Mouse (Mus musculus): Measurements from ENCODE around the gene Slc6a1. TPM values are rescaled to one million over a fixed set of nuclear protein-coding genes. Genes with fewer than 3 reads are reported as not detected.

The Slc6a1 gene
- polyA plus RNA-seq, 1 experiment from 2014 or later: not detected

DNA sequence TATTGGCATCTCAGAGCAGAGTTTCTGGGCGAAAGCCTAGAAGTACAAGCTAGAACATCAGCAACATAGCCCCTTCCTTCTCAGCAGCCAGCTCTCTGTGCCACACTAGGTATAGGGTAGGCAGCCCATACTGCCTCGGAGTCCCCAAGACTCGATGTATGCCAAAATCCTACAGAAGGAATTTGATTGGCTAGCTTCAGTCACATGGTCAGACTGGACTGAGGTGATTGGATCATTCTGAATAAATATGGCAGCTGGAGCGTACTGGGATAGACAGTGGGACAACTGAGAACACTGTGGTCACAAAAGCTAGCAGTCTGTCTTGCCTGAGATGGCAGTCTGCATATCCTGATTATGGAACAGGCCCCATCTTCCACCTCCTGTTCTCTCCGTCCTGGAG lies 17.3 kb downstream of the Slc6a1 start:
- H3K4me1 ChIP-seq (ENCODE audit: control insufficient read depth, insufficient read depth, low read length): peaks cover 5% of the 10 kb centered on the region; the same call in 1 of the 2 replicates
- ATAC-seq: no peak
- 89% methylated on average over 5 of the region's 5 CpGs for WGBS

DNA sequence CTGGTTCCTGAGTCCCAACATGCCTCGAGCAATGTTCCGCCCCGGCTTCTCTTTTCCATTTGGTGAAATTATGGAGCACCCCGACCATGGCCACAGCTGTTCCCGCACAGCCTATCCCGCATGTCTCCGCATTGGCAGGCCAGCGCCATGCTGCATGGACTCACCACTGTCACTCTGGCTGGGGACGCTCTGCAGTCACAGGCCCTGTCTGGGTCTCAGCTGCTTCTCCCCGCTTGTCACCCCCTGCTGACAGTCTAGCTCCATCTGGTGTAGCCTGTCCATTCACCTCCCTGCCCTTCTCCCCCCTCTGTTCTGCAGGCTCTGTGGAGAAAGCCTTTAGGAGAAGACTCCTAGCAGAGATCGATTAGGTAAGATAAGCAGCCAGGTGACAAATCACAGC lies 18.3 kb downstream of the Slc6a1 start:
- Histone ChIP-seq H3K9me3 (ENCODE audit: control insufficient read depth, low read length) (no peaks in the 10 kb centered on the region), H3K4me2 (ENCODE audit: low read depth, low read length) (no peak overlapping the region), H3K27ac (ENCODE audit: low read length) (no peak overlapping the region), H3K4me1 (ENCODE audit: control insufficient read depth, insufficient read depth, low read length) (peaks cover 5% of the 10 kb centered on the region; the same call in 1 of the 2 replicates), H3K36me3 (ENCODE audit: control insufficient read depth, insufficient read depth, low read length) (no peaks in the 10 kb centered on the region), H3K4me3 (ENCODE audit: low read length) (no peak overlapping the region), H3K27me3 (replicated peaks; ENCODE audit: control insufficient read depth, insufficient read depth, low read length) (no peaks in the 10 kb centered on the region), H3K9ac (ENCODE audit: low read depth, low read length) (no peak overlapping the region)
- no peak for ATAC-seq
- 82% methylated on average over 11 of the region's 11 CpGs for WGBS

More for the DNA sequence above, 17.3 kb downstream of the Slc6a1 start:
- H3K36me3 ChIP-seq (ENCODE audit: control insufficient read depth, insufficient read depth, low read length): no peaks in the 10 kb centered on the region
- H3K27me3 ChIP-seq (replicated peaks; ENCODE audit: control insufficient read depth, insufficient read depth, low read length): no peaks in the 10 kb centered on the region
- H3K9me3 ChIP-seq (ENCODE audit: control insufficient read depth, low read length): no peaks in the 10 kb centered on the region
- no peak overlapping the region for H3K9ac ChIP-seq (ENCODE audit: low read depth, low read length)
- no peak overlapping the region for H3K4me2 ChIP-seq (ENCODE audit: low read depth, low read length)
- no peak overlapping the region for H3K4me3 ChIP-seq (ENCODE audit: low read length)
- H3K27ac ChIP-seq (ENCODE audit: low read length): no peak overlapping the region

- Histone ChIP-seq H3K4me1 (ENCODE audit: control insufficient read depth, insufficient read depth, low read length) (no peaks in the 10 kb centered on the region), H3K27ac (ENCODE audit: low read length) (no peak overlapping the region), H3K9me3 (ENCODE audit: control insufficient read depth, low read length) (no peaks in the 10 kb centered on the region), H3K4me2 (ENCODE audit: low read depth, low read length) (no peak overlapping the region), H3K27me3 (replicated peaks; ENCODE audit: control insufficient read depth, insufficient read depth, low read length) (no peaks in the 10 kb centered on the region), H3K9ac (ENCODE audit: low read depth, low read length) (no peak overlapping the region), H3K4me3 (ENCODE audit: low read length) (no peak overlapping the region), H3K36me3 (ENCODE audit: control insufficient read depth, insufficient read depth, low read length) (no peaks in the 10 kb centered on the region)
- WGBS: 78% methylated on average over 6 of the region's 6 CpGs
- no peak for ATAC-seq
Measured at GRCm38 (mm10) chr6:114304668-114305067, 22.2 kb downstream of the Slc6a1 start.

GRCm38 (mm10) chr6:114320511-114320910 lies 38.1 kb downstream of the Slc6a1 start:
- Histone ChIP-seq H3K9me3 (ENCODE audit: control insufficient read depth, low read length) (no peaks in the 10 kb centered on the region), H3K27ac (ENCODE audit: low read length) (no peak overlapping the region), H3K36me3 (ENCODE audit: control insufficient read depth, insufficient read depth, low read length) (no peaks in the 10 kb centered on the region), H3K27me3 (replicated peaks; ENCODE audit: control insufficient read depth, insufficient read depth, low read length) (no peaks in the 10 kb centered on the region), H3K4me3 (ENCODE audit: low read length) (no peak overlapping the region), H3K4me1 (ENCODE audit: control insufficient read depth, insufficient read depth, low read length) (no peaks in the 10 kb centered on the region), H3K4me2 (ENCODE audit: low read depth, low read length) (no peak overlapping the region), H3K9ac (ENCODE audit: low read depth, low read length) (no peak overlapping the region)
- ATAC-seq: no peak
- WGBS: 73% methylated on average over 5 of the region's 5 CpGs

GRCm38 (mm10) chr6:114321146-114321545 lies 38.7 kb downstream of the Slc6a1 start:
- Histone ChIP-seq H3K27ac (ENCODE audit: low read length) (no peak overlapping the region), H3K36me3 (ENCODE audit: control insufficient read depth, insufficient read depth, low read length) (no peaks in the 10 kb centered on the region), H3K4me1 (ENCODE audit: control insufficient read depth, insufficient read depth, low read length) (no peaks in the 10 kb centered on the region), H3K4me3 (ENCODE audit: low read length) (no peak overlapping the region), H3K27me3 (replicated peaks; ENCODE audit: control insufficient read depth, insufficient read depth, low read length) (no peaks in the 10 kb centered on the region), H3K9me3 (ENCODE audit: control insufficient read depth, low read length) (no peaks in the 10 kb centered on the region), H3K9ac (ENCODE audit: low read depth, low read length) (no peak overlapping the region), H3K4me2 (ENCODE audit: low read depth, low read length) (no peak overlapping the region)
- no peak for ATAC-seq
- 94% methylated on average over 3 of the region's 3 CpGs for WGBS

- Histone ChIP-seq H3K36me3 (ENCODE audit: control insufficient read depth, insufficient read depth, low read length) (no peaks in the 10 kb centered on the region), H3K4me3 (ENCODE audit: low read length) (no peak overlapping the region), H3K9ac (ENCODE audit: low read depth, low read length) (no peak overlapping the region), H3K4me2 (ENCODE audit: low read depth, low read length) (no peak overlapping the region), H3K27me3 (replicated peaks; ENCODE audit: control insufficient read depth, insufficient read depth, low read length) (no peaks in the 10 kb centered on the region), H3K9me3 (ENCODE audit: control insufficient read depth, low read length) (no peaks in the 10 kb centered on the region), H3K27ac (ENCODE audit: low read length) (no peak overlapping the region), H3K4me1 (ENCODE audit: control insufficient read depth, insufficient read depth, low read length) (no peaks in the 10 kb centered on the region)
- no peak for ATAC-seq
- 80% methylated on average over 3 of the region's 3 CpGs for WGBS
Measured at GRCm38 (mm10) chr6:114322914-114323313, 40.5 kb downstream of the Slc6a1 start.

GRCm38 (mm10) chr6:114324808-114325207 lies 42.4 kb downstream of the Slc6a1 start:
- no peak for ATAC-seq
- 90% methylated on average over 5 of the region's 5 CpGs for WGBS
- Histone ChIP-seq H3K4me3 (ENCODE audit: low read length) (no peak overlapping the region), H3K27ac (ENCODE audit: low read length) (no peak overlapping the region), H3K9me3 (ENCODE audit: control insufficient read depth, low read length) (no peaks in the 10 kb centered on the region), H3K36me3 (ENCODE audit: control insufficient read depth, insufficient read depth, low read length) (no peaks in the 10 kb centered on the region), H3K9ac (ENCODE audit: low read depth, low read length) (no peak overlapping the region), H3K27me3 (replicated peaks; ENCODE audit: control insufficient read depth, insufficient read depth, low read length) (no peaks in the 10 kb centered on the region), H3K4me1 (ENCODE audit: control insufficient read depth, insufficient read depth, low read length) (no peaks in the 10 kb centered on the region), H3K4me2 (ENCODE audit: low read depth, low read length) (no peak overlapping the region)

DNA sequence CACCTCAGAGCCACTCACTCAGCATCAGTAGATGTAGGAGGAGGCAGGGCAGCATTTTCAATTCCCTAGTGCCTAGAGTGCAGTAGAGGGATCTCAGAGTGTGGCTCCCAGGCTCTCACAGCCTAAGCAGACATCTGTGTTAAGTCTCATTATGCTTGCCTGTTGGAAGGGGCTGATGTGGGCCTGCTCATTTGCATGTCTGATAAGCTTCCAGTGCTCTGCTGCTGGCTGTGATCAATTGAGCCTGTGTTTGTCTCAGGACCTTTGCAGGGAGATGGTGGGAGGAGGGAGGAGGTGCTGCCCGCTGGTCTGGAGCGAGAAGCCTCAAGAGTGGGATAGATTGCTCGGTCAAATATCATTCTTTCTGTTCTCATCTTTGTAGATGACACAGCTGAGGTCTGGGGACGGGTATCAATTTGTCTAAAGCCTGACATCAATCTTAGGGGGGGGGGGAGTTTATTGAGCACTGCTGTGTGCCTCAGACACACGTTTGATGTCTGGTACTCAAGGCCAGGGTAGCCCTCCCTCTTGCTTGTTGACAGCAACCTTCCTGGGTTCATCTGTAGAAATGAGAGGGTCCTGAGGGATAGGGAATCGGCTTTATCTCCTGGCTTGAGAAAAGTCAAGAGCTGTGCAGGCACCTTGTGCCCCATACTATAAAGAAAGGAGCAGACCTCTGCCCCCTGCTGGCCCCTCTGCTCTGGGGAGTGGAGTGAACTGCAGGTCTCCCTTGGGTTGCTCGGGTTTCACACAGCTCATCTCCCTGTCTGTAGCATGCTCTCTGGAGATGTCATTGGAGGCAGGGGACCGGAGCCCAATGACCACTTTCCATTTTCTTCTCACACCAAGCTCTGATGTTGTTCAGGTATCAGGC lies 47.4 kb downstream of the Slc6a1 start:
- Histone ChIP-seq H3K9me3 (ENCODE audit: control insufficient read depth, low read length) (no peaks in the 10 kb centered on the region), H3K27me3 (replicated peaks; ENCODE audit: control insufficient read depth, insufficient read depth, low read length) (no peaks in the 10 kb centered on the region), H3K4me3 (ENCODE audit: low read length) (no peak overlapping the region), H3K36me3 (ENCODE audit: control insufficient read depth, insufficient read depth, low read length) (no peaks in the 10 kb centered on the region), H3K4me1 (ENCODE audit: control insufficient read depth, insufficient read depth, low read length) (no peaks in the 10 kb centered on the region), H3K4me2 (ENCODE audit: low read depth, low read length) (no peak overlapping the region), H3K27ac (ENCODE audit: low read length) (no peak overlapping the region), H3K9ac (ENCODE audit: low read depth, low read length) (no peak overlapping the region)
- no peak for ATAC-seq
- WGBS: 40% methylated on average over 8 of the region's 8 CpGs

DNA sequence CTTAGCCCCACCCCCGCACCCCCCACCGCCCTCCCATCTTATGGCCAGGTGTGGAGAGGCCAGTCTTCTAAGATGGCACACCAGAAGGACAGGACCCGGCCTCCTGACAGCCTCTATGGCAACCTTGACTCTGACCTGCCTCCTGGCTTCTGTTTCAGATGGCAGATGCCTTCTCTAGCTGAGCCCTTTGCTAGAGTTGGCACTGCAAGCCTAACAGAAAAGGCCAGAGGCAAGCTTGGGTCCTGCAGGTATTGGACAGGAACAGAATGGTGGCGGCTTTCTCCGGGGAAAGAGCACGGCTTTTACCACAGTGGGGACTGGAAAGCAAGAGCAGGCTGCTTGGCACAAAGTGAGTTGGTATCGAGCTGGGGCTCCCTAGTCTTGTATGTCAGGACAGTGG lies 49.5 kb downstream of the Slc6a1 start:
- Histone ChIP-seq H3K9ac (ENCODE audit: low read depth, low read length) (no peak overlapping the region), H3K36me3 (ENCODE audit: control insufficient read depth, insufficient read depth, low read length) (no peaks in the 10 kb centered on the region), H3K4me1 (ENCODE audit: control insufficient read depth, insufficient read depth, low read length) (no peaks in the 10 kb centered on the region), H3K27me3 (replicated peaks; ENCODE audit: control insufficient read depth, insufficient read depth, low read length) (no peaks in the 10 kb centered on the region), H3K4me2 (ENCODE audit: low read depth, low read length) (no peak overlapping the region), H3K27ac (ENCODE audit: low read length) (no peak overlapping the region), H3K4me3 (ENCODE audit: low read length) (no peak overlapping the region), H3K9me3 (ENCODE audit: control insufficient read depth, low read length) (no peaks in the 10 kb centered on the region)
- WGBS: 86% methylated on average over 7 of the region's 7 CpGs
- ATAC-seq: no peak
